Mouse (Mus musculus): ENCODE data around the gene Nr5a1.

GRCm38 (mm10) chr2:38714324-38714723, at the start of gene Nr5a1:
- no peak for TF ChIP-seq CTCF (IDR thresholded peaks at IDR 0.05; ENCODE audit: low read depth)
- TF ChIP-seq EP300 (optimal IDR thresholded peaks at IDR 0.05): no peak

All from stomach, postnatal 0 days (tissue).